Mouse (Mus musculus) 3T3-L1 (cell line): ENCODE measurements around the gene Tcfl5.

Source experiments
- DNase-seq: peaks from one replicate; pipeline ENCODE4 v3.0.0-alpha.2; 2015; ENCODE audit warnings: low read depth, low spot score

Gene Tcfl5

GRCm38 (mm10) chr2:180598157-180598705, 44.3 kb downstream of the Tcfl5 start:
- DNase-seq, result no peak

- DNase-seq, result no peak
Observed at GRCm38 (mm10) chr2:180597490-180597889, 45.0 kb downstream of the Tcfl5 start, which contains the start of gene Col9a3. Gene Col9a3, plus strand, starts transcription at chr2:180597790.

- peak; percentile 83 for DNase-seq
Observed at GRCm38 (mm10) chr2:180589123-180589831, 53.2 kb downstream of the Tcfl5 start, which contains the start of gene Ogfr. Gene Ogfr, plus strand, starts transcription at chr2:180589245.

- DNase-seq, result no peak
Observed at GRCm38 (mm10) chr2:180588736-180589122, 53.8 kb downstream of the Tcfl5 start.

GRCm38 (mm10) chr2:180583154-180583507, 59.4 kb downstream of the Tcfl5 start:
- no peak for DNase-seq

- DNase-seq, result peak; percentile 99
Observed at GRCm38 (mm10) chr2:180582481-180583153, 59.9 kb downstream of the Tcfl5 start.

- DNase-seq, result peak; percentile 50
Observed at GRCm38 (mm10) chr2:180581002-180581401, 61.5 kb downstream of the Tcfl5 start, which contains the start of gene Mrgbp. Gene Mrgbp, plus strand, starts transcription at chr2:180581304.

- peak; percentile 88 for DNase-seq
Observed at GRCm38 (mm10) chr2:180578686-180579085, 63.8 kb downstream of the Tcfl5 start.

GRCm38 (mm10) chr2:180576482-180576881, 66.0 kb downstream of the Tcfl5 start:
- no peak for DNase-seq
